Mouse (Mus musculus) 416B (cell line): Measurements from ENCODE around the gene Epha2.

ENCODE experiments used
- DNase-seq: peaks from one replicate; pipeline ENCODE4 v3.0.0; 2011; ENCODE audit warnings: low read depth

The Epha2 gene

GRCm38 (mm10) chr4:141279783-141280182 lies 21.3 kb upstream of the Epha2 start:
- no peak for DNase-seq

GRCm38 (mm10) chr4:141280471-141280870 lies 20.6 kb upstream of the Epha2 start:
- DNase-seq, result no peak

- no peak for DNase-seq
These were observed 19.9 kb upstream of the Epha2 start for GRCm38 (mm10) chr4:141281153-141281552.

- DNase-seq, result no peak
These were observed 19.5 kb upstream of the Epha2 start for GRCm38 (mm10) chr4:141281578-141281977.

- no peak for DNase-seq
These were observed 19.0 kb upstream of the Epha2 start for GRCm38 (mm10) chr4:141282087-141282486.

GRCm38 (mm10) chr4:141282623-141283022 lies 18.4 kb upstream of the Epha2 start:
- no peak for DNase-seq

GRCm38 (mm10) chr4:141283176-141283878 lies 17.7 kb upstream of the Epha2 start:
- no peak for DNase-seq

GRCm38 (mm10) chr4:141283879-141284411 lies 17.1 kb upstream of the Epha2 start:
- no peak for DNase-seq

- no peak for DNase-seq
These were observed 16.6 kb upstream of the Epha2 start for GRCm38 (mm10) chr4:141284486-141284885.

- no peak for DNase-seq
These were observed 15.9 kb upstream of the Epha2 start for GRCm38 (mm10) chr4:141285128-141285527.

GRCm38 (mm10) chr4:141286860-141287517 lies 14.1 kb upstream of the Epha2 start:
- no peak for DNase-seq

- no peak for DNase-seq
These were observed 13.5 kb upstream of the Epha2 start for GRCm38 (mm10) chr4:141287518-141288004.

- DNase-seq, result no peak
These were observed 12.9 kb upstream of the Epha2 start for GRCm38 (mm10) chr4:141288152-141288551.

- DNase-seq, result no peak
These were observed 9.3 kb upstream of the Epha2 start for GRCm38 (mm10) chr4:141291571-141292375.

- no peak for DNase-seq
These were observed 5.3 kb upstream of the Epha2 start for GRCm38 (mm10) chr4:141295774-141296186.

- no peak for DNase-seq
These were observed 3.1 kb upstream of the Epha2 start for GRCm38 (mm10) chr4:141297934-141298333.

GRCm38 (mm10) chr4:141299356-141299755 lies 1.7 kb upstream of the Epha2 start:
- peak; percentile 76 for DNase-seq

- DNase-seq, result peak; percentile 37
These were observed 844 bp upstream of the Epha2 start for GRCm38 (mm10) chr4:141300196-141300595.

GRCm38 (mm10) chr4:141301591-141302427 lies 769 bp downstream of the Epha2 start:
- no peak for DNase-seq

- DNase-seq, result no peak
These were observed 1.7 kb downstream of the Epha2 start for GRCm38 (mm10) chr4:141302428-141303401.
